ENCODE assay signal across 8 mouse cellular contexts in the genomic region with DNA sequence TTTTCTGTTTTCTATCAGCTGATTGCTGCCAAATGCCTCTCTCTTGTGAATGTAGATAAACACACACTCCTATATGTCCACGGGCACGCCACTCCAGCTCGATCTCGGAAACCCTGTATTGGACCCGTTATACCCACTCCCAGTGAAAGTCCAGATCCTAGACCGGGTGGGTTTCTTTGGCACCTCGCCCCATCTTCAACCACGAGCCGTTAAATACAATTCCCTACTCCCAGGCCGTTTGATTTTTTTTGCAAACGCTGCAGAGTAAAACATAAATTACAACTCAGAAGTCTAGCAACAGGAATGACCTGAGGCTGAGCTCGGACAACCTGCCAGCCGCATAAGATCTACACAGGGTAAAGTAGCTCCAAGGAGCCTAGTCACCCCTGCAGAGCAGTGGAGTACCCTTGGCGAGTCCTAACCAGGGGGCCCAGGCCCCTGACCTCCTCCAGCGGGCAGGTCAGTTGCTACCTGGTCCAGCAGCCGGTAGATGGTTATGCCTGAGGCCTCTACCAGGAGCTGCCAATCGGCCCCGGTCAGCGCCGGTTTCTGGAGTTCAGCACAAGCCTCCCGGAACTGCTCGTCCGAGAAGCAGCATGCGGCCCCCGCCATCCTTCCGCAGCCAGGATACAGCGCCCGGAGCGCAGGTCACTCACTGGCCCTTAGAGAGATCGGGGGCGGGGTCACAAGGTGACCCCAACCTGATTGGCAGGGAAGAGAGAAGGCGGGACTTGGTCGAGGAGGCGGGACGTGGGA. TPM values are rescaled to one million over a fixed set of nuclear protein-coding genes. Genes with fewer than 3 reads are reported as not detected.
DNase-seq lines count a peak whose midpoint lies in the region; ATAC-seq and TF ChIP-seq lines count a peak whose summit lies in the region.

TSS of gene Pctp (minus strand) at position 664 of the 756 bp plus-strand sequence.

- peak within 1 kb of the TSS; percentile 91 to 93 for H3K4me3 ChIP-seq in ES-E14 (ENCODE audit: insufficient read depth in 1 of 2, low read depth in 1 of 2, low read length in 2 of 2, poor library complexity in 1 of 2, severe bottlenecking in 1 of 2)
- peak within 1 kb of the TSS; percentile 53 for H3K4me3 ChIP-seq in forebrain, embryonic 12.5 days (replicated peaks)
- peak within 1 kb of the TSS; percentile 60 for H3K4me3 ChIP-seq in heart, postnatal 0 days (ENCODE audit: low read depth, low read length)
- peak within 1 kb of the TSS; percentile 68 for H3K4me3 ChIP-seq in lung, embryonic 16.5 days (ENCODE audit: low read length)
- peak within 1 kb of the TSS; percentile 36 for H3K4me3 ChIP-seq in olfactory bulb, adult 2 months (ENCODE audit: insufficient read depth, low read depth, low read length)

- TF ChIP-seq EP300 in heart, postnatal 0 days (IDR thresholded peaks at IDR 0.05; ENCODE audit: low read depth) = no peak

- DNase-seq in ES-E14 (ENCODE audit: low read depth, low spot score) = peak; percentile 82
- peak; percentile 84 for DNase-seq in c-Kit-positive CD71-positive TER-119-positive erythroid progenitor cells, embryonic 14.5 days (ENCODE audit: low spot score)
- peak; percentile 91 for DNase-seq in heart, postnatal 0 days (ENCODE audit: low spot score)
- DNase-seq in kidney, postnatal 36 days = peak; percentile 95 to 96
- peak; percentile 49 to 52 for DNase-seq in thymus, postnatal 10 days (ENCODE audit: low spot score in 2 of 2)

- no peak for TF ChIP-seq CTCF in heart, postnatal 0 days (IDR thresholded peaks at IDR 0.05; ENCODE audit: low read depth)
- TF ChIP-seq CTCF in olfactory bulb, adult 2 months (IDR thresholded peaks at IDR 0.05; ENCODE audit: insufficient read depth, low read depth, low read length) = no peak

- in situ Hi-C loops in ES-E14 (cut with MboI; ENCODE audit: low sequenced_read_pairs in 2 of 2, unreplicated experiment in 2 of 2) = no loop called here

- no peak for TF ChIP-seq POLR2A in olfactory bulb, adult 2 months (IDR thresholded peaks at IDR 0.05; ENCODE audit: insufficient read depth, low read depth, low read length)

- H3K36me3 ChIP-seq in ES-E14 (ENCODE audit: control insufficient read depth, insufficient read depth, low read length, poor library complexity, severe bottlenecking) = no peaks in the 10 kb centered on the region
- no peaks in the 10 kb centered on the region for H3K36me3 ChIP-seq in forebrain, embryonic 12.5 days (replicated peaks)
- H3K36me3 ChIP-seq in heart, postnatal 0 days (replicated peaks; ENCODE audit: control insufficient read depth, insufficient read depth, low read length) = no peaks in the 10 kb centered on the region
- H3K36me3 ChIP-seq in lung, embryonic 16.5 days (ENCODE audit: control insufficient read depth, insufficient read depth, low read length) = no peaks in the 10 kb centered on the region

- ATAC-seq in forebrain, embryonic 12.5 days (ENCODE audit: low FRiP score) = peak; percentile 85
- peak; percentile 98 for ATAC-seq in heart, postnatal 0 days (ENCODE audit: insufficient read depth, low read depth)
- peak; percentile 97 for ATAC-seq in lung, embryonic 16.5 days (ENCODE audit: low read depth)

- 0 out of 2 replicates have a peak, but pooled peaks cover 5% of the 10 kb centered on the region for H3K27me3 ChIP-seq in forebrain, embryonic 12.5 days
- H3K27me3 ChIP-seq in heart, postnatal 0 days (ENCODE audit: control insufficient read depth, insufficient read depth, low read length) = no peaks in the 10 kb centered on the region
- no peaks in the 10 kb centered on the region for H3K27me3 ChIP-seq in lung, embryonic 16.5 days (ENCODE audit: control insufficient read depth, insufficient read depth, low read depth, low read length)

- WGBS in forebrain, embryonic 12.5 days = 13% methylated on average over 35 of the region's 35 CpGs
- WGBS in heart, postnatal 0 days = 9% methylated on average over 35 of the region's 35 CpGs
- 7% methylated on average over 35 of the region's 35 CpGs for WGBS in lung, embryonic 16.5 days
- WGBS in olfactory bulb, adult 2 months = 21% methylated on average over 35 of the region's 35 CpGs

- H3K9me3 ChIP-seq in ES-E14 (ENCODE audit: control insufficient read depth, insufficient read depth, low read depth, low read length) = no peaks in the 10 kb centered on the region
- no peaks in the 10 kb centered on the region for H3K9me3 ChIP-seq in forebrain, embryonic 12.5 days
- H3K9me3 ChIP-seq in heart, postnatal 0 days (replicated peaks; ENCODE audit: control insufficient read depth, low read length) = no peaks in the 10 kb centered on the region
- H3K9me3 ChIP-seq in lung, embryonic 16.5 days (ENCODE audit: control insufficient read depth, low read length) = no peaks in the 10 kb centered on the region

- peaks cover 0 to 2% of the 10 kb centered on the region in 2 experiments; a peak in 1 of 4 replicates for H3K4me1 ChIP-seq in ES-E14 (ENCODE audit: control insufficient read depth in 2 of 2, insufficient read depth in 2 of 2, low read length in 2 of 2, poor library complexity in 1 of 2)
- H3K4me1 ChIP-seq in forebrain, embryonic 12.5 days = peaks cover 9% of the 10 kb centered on the region
- H3K4me1 ChIP-seq in heart, postnatal 0 days (ENCODE audit: control insufficient read depth, insufficient read depth) = peaks cover 6% of the 10 kb centered on the region; the same call in 1 of the 2 replicates
- peaks cover 8% of the 10 kb centered on the region for H3K4me1 ChIP-seq in lung, embryonic 16.5 days (replicated peaks; ENCODE audit: control insufficient read depth, insufficient read depth, low read length)
- peaks cover 5% of the 10 kb centered on the region; the same call in 1 of the 2 replicates for H3K4me1 ChIP-seq in olfactory bulb, adult 2 months (ENCODE audit: control insufficient read depth, insufficient read depth, low read length)

- H3K9ac ChIP-seq in ES-E14 (ENCODE audit: insufficient read depth, low read depth, low read length, poor library complexity, severe bottlenecking) = peak within 1 kb of the TSS; percentile 87
- H3K9ac ChIP-seq in forebrain, embryonic 12.5 days = peak within 1 kb of the TSS; percentile 65
- H3K9ac ChIP-seq in heart, postnatal 0 days (replicated peaks; ENCODE audit: low read depth, low read length) = peak within 1 kb of the TSS; percentile 51
- H3K9ac ChIP-seq in lung, embryonic 16.5 days (ENCODE audit: low read length) = peak within 1 kb of the TSS; percentile 79

- H3K27ac ChIP-seq in ES-E14 (ENCODE audit: insufficient read depth, low read depth, low read length, poor library complexity, severe bottlenecking) = no peak within 1 kb of the TSS
- no peak within 1 kb of the TSS for H3K27ac ChIP-seq in forebrain, embryonic 12.5 days
- peak within 1 kb of the TSS; percentile 11; the same call in 1 of the 2 replicates for H3K27ac ChIP-seq in heart, postnatal 0 days (ENCODE audit: low read depth)
- H3K27ac ChIP-seq in lung, embryonic 16.5 days (ENCODE audit: low read length) = peak within 1 kb of the TSS; percentile 61
- H3K27ac ChIP-seq in olfactory bulb, adult 2 months (ENCODE audit: insufficient read depth, low read depth, low read length) = no peak within 1 kb of the TSS

- peak within 1 kb of the TSS; percentile 72 for H3K4me2 ChIP-seq in forebrain, embryonic 12.5 days
- peak within 1 kb of the TSS; percentile 85 for H3K4me2 ChIP-seq in heart, postnatal 0 days (ENCODE audit: low read depth, low read length)
- H3K4me2 ChIP-seq in lung, embryonic 16.5 days (ENCODE audit: low read depth, low read length) = peak within 1 kb of the TSS; percentile 95

TF ChIP-seq in ES-E14, 5 proteins besides CTCF, POLR2A, EP300 and RAD21:
- TF ChIP-seq MAFK (IDR thresholded peaks at IDR 0.05; ENCODE audit: insufficient read depth, low read depth, low read length) (no peak), HCFC1 (IDR thresholded peaks at IDR 0.05; ENCODE audit: borderline replicate concordance, insufficient read depth, low read length) (no peak), ZC3H11A (IDR thresholded peaks at IDR 0.05; ENCODE audit: borderline replicate concordance, low read depth, low read length) (no peak), CHD2 (IDR thresholded peaks at IDR 0.05; ENCODE audit: low read depth, low read length) (no peak), ZNF384 (IDR thresholded peaks at IDR 0.05; ENCODE audit: low read depth, low read length) (no peak)

RNA-seq across cellular contexts. Expression of gene Pctp, which starts in this region (rescaled TPM):
- total RNA-seq in ES-E14 (2012; rRNA removed) = 2.3 and 4.2 TPM in 2 replicates
- 5.1 and 6.2 TPM in 2 replicates for polyA plus RNA-seq in forebrain, embryonic 12.5 days (2016; fragmentation: Nextera tagmentation; extraction: Ambion mirVana)
- 5.1 and 5.6 TPM in 2 replicates for total RNA-seq in heart, postnatal 0 days (2014; rRNA removed; ENCODE audit: low replicate concordance)
- polyA plus RNA-seq in heart, postnatal 0 days (2015; fragmentation: Nextera tagmentation; extraction: Ambion mirVana) = 5.7 and 6.5 TPM in 2 replicates
- polyA plus RNA-seq in lung, embryonic 16.5 days (2015; fragmentation: Nextera tagmentation; extraction: Ambion mirVana) = 9.5 and 10.9 TPM in 2 replicates
- not detected in 2 replicates for polyA plus RNA-seq in olfactory bulb, adult 2 months (2012; ENCODE audit: insufficient read depth, insufficient read length, low replicate concordance, missing spikeins)

Comparison
In these comparisons a context has a peak if more than half of its experiments do, and no peak if none do; other contexts are left out.
1. H3K27ac ChIP-seq: peak in heart, postnatal 0 days (single experiment) and lung, embryonic 16.5 days (single experiment); none in ES-E14 (single experiment), forebrain, embryonic 12.5 days (single experiment) and olfactory bulb, adult 2 months (single experiment).
2. H3K4me3 ChIP-seq: peak in every context shown above with its lines; median percentile 92 in ES-E14; 68 in lung, embryonic 16.5 days; 60 in heart, postnatal 0 days; 53 in forebrain, embryonic 12.5 days; 36 in olfactory bulb, adult 2 months.
3. Peak in every context shown above with its lines, with median percentiles within 50 percentile points of each other: DNase-seq, H3K9ac ChIP-seq, ATAC-seq and H3K4me2 ChIP-seq.